Mouse (Mus musculus) adrenal gland, postnatal 10 days (tissue): ENCODE measurements at regions not wholly inside any gene's neighbourhood (a gene's known extent, or its start where the extent isn't known, plus 50 kb on each side); places are given as distances from the start of the nearest gene placed in this dataset.
A peak's percentile ranks its signal among the peaks of the same experiment; 100 is the strongest.

Source experiments
- DNase-seq: peaks from one replicate; pipeline ENCODE4 v3.0.0; 2021; ENCODE audit warnings: mixed read lengths

DNA sequence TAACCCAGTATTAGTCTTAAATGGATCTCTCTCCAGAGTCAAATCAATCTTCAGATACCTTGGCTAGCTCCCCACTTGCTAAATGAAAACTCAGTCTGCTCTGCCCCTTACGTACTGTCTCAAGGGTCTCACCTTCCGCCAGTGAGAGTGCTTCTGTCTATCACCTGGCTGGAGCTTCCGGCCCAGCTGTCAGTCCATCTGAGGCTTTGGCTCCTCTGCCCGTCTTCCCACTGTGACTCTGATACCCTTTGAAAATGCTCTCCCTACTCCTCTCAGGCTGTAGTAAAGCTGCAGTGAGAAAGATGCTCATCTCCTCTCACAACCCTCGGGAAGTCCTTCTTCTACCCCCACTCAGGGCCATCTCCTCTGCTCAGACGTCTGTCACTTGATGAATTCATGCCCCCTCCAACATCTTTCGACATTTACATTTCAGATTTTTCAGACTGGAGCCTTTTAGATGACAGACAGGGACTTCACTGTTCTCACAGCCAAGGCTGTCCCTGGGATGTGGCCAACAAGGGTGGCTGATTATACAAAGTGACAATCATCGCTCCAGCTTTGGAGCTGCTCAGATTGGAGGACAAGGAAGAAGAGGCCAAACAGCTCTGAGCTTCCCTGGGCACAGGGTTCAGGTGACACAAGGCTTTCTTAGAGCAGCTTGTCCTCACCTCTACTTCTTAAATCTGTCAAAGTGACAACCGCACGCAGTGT lies 71.6 kb upstream of the Serp2 start:
- no peak for DNase-seq

DNA sequence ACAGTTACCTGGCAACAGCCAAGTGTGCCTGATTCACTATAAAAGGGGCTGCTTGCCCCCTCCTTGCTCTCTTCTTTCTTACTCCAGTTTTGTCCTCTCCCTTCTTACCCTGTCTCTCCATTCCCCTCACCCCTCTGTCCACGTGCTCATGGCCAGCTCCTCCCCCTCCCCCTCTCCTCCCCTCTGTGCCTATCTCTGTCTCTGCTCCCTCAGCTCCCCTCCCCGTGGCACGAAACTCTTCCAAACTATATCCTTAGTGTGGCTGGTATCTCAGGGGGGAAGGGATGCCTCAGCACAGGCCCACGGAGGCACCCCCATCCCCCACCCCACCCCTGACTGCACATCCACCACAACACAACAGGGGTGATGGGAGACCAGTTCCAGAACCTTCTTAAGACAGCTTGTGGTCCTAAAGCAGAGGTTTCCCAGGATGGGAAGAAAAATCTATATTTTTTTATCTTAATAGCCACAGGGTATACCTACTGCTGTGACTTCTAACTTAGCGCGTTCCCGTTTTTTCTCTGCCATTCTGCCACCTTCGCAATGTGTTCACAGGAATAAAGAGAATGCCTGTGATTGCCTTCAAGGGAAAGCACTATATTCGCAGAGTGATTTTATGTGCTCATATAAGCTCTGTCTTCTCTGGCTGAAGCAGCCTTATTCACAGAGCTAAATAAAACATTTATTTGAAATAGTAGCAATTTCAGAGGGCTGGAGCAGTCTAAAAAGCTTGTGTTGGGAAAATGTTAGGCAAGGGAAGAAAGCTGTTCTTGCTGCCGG lies 69.1 kb upstream of the Serp2 start:
- DNase-seq, result no peak

DNA sequence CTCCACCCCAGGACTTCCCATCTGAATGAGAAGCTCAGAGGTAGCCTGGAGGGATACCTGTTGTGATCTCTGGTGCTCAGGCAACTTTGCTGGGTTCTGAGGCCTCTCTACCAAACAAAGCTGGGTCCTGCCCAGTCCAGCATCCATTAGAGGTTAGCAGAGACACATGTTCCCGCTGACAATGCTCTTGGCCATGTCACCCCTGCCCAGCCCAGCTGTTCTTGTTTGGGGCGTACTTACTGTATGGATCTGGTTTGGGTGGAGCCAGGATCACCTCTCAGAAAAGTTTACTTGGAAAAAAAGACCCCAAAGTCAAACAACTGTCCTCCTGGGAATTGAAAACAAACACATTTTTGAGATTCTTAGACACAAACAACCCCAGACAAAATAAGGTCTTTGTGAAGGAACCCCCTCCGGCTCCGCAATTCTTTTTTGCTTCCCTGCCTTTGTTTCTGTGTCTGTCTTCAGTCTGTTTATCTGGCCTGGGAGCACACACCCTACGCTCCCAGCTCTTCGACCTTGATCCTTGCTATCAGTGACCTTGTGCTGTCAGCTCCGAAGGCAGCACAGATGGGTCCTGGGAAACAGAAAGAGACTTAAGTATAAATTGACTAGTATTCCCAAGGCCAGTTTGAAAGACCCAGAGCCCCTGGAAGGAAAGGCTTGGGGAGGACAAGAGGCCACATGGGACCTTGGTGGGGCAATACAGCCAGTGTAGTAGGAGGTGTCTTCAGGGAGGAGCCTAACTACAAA lies 68.1 kb upstream of the Serp2 start:
- no peak for DNase-seq

DNA sequence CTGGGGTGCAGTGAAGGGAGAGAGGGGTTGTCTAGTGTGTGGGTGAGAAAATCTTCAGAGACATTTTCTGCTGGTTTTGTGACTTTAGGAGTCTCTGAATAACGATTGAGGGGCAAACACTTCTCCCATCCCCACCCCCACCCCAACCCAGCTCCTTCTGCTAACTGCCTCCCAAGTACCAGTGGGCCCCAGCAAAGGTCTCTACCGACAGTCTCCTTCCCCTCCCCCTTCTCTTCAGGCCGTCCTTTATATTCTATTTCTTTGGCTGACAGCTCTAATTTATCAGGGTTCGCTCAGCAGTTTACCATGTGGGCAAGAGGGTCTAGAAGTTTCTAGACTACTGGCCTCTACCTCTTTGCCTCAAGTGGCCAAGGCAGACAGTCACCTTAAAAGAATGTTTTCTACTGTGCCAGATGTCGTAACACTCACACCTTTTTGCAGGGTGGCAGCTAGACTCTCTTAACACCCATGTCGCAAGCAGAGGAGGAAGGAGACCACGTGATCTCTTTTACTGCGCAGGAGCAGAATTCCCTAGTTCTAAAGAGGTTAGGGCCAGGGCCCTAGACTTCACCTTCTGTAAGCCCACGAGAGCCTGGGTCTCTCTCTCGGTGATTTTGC lies 66.8 kb upstream of the Serp2 start:
- no peak for DNase-seq

DNA sequence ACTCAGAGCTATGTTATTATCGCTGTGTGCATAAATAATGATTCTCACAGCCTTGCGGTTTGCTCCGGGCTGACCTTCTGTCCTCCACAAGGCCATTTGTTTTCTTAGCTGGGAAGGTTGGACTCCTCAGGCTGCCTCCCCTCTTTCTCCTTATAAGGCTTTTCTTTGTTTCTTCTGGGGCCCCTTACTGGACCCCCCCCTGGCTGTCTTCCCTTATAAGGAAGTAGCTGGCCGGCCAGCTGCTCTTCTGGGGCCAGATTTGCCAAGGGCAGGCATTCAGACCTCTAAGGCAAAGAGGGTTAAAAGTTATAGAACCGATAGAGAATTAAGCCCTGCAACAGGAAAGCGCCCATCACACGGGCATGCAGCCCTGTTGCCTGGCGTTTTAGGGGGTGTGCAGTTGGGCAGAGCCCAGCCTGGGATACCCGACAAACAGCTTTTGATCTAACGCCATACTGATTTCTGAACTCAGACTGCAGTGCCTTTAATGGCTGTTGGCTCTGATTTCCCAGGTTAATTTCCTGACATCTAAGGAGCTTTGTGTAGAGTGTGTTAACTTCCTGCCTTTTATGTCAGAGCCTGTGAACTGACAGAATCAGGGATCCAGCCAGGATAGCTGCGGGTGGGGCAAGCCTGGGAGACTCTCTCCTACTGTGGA lies 66.1 kb upstream of the Serp2 start:
- peak; percentile 65 for DNase-seq

DNA sequence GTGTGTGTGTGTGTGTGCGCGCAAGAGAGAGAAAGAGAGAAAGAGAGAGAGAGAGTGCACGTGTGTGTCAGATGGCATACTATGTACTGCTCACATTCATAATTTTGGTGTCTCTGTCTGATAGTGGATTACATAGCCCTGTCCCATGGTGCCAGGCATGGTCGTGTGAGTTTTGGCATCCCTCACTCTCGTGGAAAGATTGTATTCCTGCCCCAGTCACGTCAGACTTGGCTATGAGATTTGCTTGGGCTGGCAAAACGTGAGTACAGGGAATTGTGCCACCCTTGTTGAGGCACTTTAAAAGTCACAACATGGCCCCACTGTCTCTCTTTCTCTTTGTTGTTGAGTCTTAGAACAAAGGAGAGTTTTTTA lies 62.3 kb upstream of the Serp2 start:
- DNase-seq, result no peak

DNA sequence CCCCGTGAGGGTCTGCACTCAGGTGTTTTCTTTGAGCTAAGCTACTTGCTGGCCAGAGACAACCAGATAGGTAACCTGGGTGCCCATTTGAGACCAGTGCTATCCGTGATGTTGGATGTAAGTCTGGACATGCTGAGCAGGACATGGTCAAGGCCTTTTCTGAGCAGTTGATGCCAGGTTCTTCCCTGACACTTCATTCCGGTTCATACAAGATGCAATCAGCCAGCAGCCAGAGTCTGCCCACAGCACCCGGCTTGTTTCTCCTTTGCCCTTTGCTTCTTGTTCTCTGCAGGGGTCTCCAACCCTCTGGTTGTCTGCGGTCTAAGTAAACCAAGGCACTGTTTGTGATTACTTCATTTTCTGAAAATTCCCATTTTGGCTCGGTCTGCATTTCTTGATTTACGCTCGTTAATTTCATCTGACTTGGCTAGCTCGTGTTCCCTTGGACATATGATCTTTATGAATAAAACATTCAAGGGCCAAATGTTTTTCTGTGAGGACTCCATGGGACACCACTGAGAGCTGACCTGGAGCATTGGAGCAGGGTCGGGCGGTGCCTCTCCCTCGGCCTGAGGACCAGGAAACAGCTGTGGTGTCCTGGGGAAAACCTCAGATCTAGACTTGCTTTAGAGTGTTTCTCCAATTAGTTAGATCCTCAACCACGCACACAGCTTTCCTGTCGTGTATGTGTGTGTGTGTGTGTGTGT lies 61.8 kb upstream of the Serp2 start:
- DNase-seq, result no peak

DNA sequence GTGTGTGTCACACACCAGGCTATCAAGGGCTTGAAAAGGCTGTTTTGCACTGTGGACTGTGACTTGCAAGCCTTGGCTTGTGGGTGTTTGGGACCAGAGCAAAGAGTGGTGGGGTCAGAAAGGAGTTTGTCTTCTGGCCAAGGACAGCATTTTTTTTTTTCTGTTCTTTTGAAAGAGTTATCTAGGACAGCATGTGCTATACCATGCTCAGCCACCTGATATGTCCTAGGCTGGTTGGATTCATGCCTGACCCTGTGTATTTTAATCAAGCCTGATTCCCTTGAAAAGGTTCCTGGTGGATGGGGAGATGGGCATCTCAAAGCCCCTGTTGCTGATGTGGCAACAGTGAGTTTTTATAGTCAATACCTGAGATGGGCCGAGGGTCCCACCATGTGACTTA lies 61.2 kb upstream of the Serp2 start:
- no peak for DNase-seq

DNA sequence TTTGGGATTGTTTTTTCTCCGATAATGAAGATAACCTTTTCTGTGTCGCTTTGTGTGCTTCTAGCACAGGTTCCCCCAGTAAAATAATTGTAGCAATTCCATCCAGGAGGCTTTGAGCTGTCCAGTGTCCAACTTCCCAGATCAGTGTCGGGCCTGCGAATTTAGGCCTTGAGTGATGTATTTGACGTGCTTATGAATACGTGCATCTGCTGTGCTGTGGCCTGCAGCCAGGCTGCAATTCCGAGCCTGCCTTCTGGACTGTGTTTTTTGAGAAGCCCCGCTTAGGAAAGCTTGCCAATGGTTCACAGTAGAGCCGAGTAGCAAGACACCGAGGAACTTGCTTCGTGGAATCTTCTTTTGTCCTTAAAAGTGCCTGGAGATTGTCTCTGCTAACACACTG lies 60.8 kb upstream of the Serp2 start:
- DNase-seq, result no peak

DNA sequence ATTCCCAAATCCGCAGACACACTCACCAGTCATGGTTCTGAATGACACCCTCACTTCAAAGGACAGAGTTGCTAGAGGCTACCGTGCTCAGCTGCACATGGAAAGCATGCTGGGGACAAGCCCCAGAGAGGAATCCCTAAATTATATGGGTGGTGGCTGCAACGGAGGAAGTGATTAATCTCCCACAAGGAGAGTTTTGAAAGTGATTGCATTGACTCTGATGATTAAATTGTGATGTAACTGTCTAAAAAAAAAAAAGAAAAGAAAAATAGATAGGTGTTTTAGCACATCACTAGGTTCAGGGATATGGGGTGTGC lies 59.6 kb upstream of the Serp2 start:
- no peak for DNase-seq

DNA sequence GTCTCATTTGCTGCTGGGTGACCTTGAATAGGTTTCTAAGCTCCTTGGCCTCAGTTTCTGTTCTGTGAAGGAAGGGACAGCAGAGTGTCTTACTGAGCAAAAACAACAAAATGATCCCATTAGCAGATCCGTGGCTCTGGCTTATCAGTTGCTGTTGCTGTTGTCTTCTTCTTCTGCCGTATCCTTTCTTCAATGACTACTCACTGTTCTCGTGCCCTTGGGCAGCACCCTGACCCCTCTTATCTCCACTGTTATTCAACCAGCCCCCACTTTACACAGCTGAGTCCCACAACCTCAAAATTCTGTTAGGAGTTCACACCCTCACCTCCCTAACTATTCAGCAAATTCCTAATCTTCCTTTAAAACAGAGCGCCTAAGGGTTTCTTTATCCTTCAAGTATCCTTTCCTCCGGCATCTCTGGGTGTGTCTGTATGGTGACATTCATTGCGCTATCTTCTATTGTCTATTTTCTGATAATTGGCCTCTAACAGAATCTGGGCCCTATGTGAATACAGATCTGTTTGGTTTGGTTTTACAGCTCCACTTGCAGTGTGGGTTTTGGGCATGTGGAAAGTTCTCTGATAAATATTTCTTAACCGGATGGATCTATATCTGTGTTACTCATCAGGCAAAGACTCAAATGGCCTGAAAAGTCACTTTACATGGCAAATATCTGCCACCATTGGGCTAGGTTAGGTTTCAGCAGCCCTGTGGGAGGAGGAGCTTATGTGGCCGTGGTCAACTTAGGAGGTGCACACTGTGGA lies 59.1 kb upstream of the Serp2 start:
- DNase-seq, result no peak

DNA sequence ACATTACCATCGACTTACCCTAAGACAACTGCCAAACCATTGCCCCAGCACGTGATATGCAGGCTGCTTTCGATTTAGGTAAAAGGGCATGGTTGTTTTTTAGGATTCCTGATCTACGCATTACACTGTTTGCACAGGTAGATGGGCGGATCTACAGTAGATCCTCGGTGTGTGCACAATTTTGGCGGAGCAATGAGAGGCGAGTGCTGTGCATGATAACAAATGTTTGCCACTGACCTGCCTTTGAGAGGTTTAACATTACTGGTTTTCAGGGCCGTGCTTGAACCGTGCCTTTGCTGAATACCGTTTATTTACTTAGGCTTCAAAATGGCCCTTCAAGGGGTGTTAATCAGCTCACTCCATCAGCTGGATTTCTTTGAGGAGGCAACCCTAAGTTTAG lies 58.5 kb upstream of the Serp2 start:
- no peak for DNase-seq

DNA sequence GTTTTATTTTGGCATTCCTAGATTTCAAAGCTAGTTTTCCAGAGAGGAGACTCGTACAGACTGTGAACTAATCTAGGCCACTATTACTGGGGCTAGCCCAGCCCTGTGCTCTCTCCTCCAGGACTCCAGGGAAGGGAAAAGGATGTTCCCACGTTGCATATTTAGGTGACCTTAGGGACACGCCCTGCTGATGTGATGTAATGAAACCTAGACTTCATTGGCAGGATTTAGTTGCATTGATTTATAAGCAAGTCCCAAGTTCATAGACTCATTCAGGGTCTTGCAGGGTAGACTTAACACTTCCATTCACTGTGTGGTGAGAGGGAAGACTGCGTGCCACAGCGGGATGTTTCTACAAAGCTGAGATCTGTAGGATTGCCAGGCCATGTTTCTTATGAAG lies 58.0 kb upstream of the Serp2 start:
- no peak for DNase-seq

DNA sequence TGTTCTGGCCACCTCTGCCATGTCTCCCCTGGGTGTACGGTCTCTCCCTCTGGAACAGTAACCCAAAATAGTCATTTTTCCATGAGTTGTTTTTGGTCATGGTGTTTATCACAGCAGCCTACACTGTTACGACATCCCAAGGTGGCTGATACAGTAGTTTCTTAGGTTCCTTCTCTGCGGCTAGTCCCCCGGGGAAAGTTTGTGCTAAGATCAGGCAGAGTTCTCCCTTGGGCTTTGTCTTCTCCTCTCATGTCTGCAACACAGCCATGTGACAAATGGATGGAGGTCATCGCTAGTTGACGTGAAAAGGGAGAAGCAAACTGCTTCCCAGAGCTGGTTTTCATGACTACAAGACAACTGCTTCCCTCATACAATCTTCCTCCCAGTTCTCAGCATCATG lies 56.9 kb upstream of the Serp2 start:
- DNase-seq, result no peak

DNA sequence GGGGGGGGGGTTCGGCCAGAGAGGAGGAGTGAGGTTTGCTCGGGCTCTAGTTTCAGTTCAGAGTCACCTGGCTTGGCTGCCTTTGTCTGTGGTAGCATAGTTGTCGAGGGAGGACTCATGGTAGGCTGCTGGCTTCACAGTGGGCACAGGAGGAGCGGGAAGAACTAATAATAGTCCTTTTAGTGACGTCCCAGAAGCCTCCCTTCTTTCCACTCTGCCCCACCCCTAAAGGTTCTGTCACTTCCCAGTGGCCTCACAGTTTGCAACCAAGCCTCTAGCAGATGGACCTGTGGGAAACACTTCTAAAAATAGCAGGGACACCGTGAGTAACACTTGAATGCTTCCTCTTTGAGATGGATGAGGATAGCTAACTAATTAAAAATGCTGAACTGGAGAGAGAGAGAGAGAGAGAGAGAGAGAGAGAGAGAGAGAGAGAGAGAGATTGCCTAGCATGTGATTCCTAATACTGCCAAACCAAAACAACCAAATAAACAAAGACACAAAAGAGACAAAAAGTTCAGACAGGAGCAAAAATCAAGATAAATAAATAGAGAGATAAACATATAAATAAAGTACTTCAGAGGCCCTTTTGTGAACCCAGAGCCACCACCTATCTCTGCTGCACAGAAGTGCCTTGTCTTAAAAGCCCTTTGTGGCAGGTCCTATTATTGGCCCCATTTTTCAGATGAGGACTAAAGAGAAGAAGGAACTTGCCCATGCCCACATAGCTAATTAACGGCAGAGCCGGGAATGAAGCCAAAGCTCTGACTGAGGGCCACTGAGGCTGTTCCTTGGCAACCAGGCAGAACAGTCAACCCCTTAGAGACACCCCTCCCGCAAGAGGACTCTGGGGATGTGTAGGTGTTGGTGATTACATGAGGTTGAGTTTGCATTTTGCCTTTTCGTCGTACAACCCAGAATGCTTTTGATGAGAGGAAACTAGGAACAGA lies 54.0 kb upstream of the Serp2 start:
- DNase-seq, result no peak
